Comparison of ENCODE assay signal across 23 mouse cellular contexts in genomic region chrX:14960294-14960693, GRCm38 (mm10).
DNase-seq lines count a peak whose midpoint lies in the region; ATAC-seq and TF ChIP-seq lines count a peak whose summit lies in the region.
"Had no signal": no experiment of that assay in that cellular context is flagged by ENCODE, and none has a peak within 500 bp of the region (broad histone marks: within the 10 kb centered on the region; RNA-seq: fewer than 3 reads in every experiment).

No protein-coding gene starts in this region.

- H3K27me3 ChIP-seq in kidney, adult 2 months (replicated peaks; ENCODE audit: control insufficient read depth, insufficient read depth, low read length), result no peaks in the 10 kb centered on the region
- no peaks in the 10 kb centered on the region for H3K27me3 ChIP-seq in liver, adult 2 months (ENCODE audit: control insufficient read depth, insufficient read depth, low read length)
- H3K27me3 ChIP-seq in lung, postnatal 0 days (replicated peaks; ENCODE audit: insufficient read depth, low read length), result no peaks in the 10 kb centered on the region
- H3K27me3 ChIP-seq: embryonic facial prominence, embryonic 13.5 days; embryonic facial prominence, embryonic 15.5 days; forebrain, embryonic 12.5 days had no signal

- H3K4me3 ChIP-seq in kidney, adult 2 months (ENCODE audit: insufficient read depth, low read depth, low read length), result no peak overlapping the region
- H3K4me3 ChIP-seq in liver, adult 2 months (ENCODE audit: insufficient read depth, low read depth, low read length), result no peak overlapping the region
- no peak overlapping the region for H3K4me3 ChIP-seq in lung, postnatal 0 days (ENCODE audit: low read depth, low read length)
- H3K4me3 ChIP-seq: embryonic facial prominence, embryonic 13.5 days; embryonic facial prominence, embryonic 15.5 days; erythroblast, embryonic 14.5 days; forebrain, embryonic 10.5 days; forebrain, embryonic 12.5 days had no signal

- H3K9me3 ChIP-seq in lung, postnatal 0 days (ENCODE audit: low read length), result no peaks in the 10 kb centered on the region
- H3K9me3 ChIP-seq: embryonic facial prominence, embryonic 13.5 days; embryonic facial prominence, embryonic 15.5 days; forebrain, embryonic 10.5 days; forebrain, embryonic 12.5 days had no signal

- no peak for ATAC-seq in lung, postnatal 0 days
- ATAC-seq: forebrain, embryonic 14.5 days had no signal

- no peak for TF ChIP-seq CTCF in kidney, adult 2 months (conservative IDR thresholded peaks at IDR 0.05; ENCODE audit: insufficient read depth, insufficient read length, low read depth, low read length)
- no peak for TF ChIP-seq CTCF in liver, adult 2 months (IDR thresholded peaks at IDR 0.05; ENCODE audit: low read depth, low read length)
- TF ChIP-seq CTCF in lung, postnatal 0 days (IDR thresholded peaks at IDR 0.05), result no peak

- no peak for TF ChIP-seq EP300 in lung, postnatal 0 days (IDR thresholded peaks at IDR 0.05)

- no peak overlapping the region for H3K4me2 ChIP-seq in lung, postnatal 0 days (replicated peaks; ENCODE audit: low read depth, low read length)
- H3K4me2 ChIP-seq: embryonic facial prominence, embryonic 13.5 days; embryonic facial prominence, embryonic 15.5 days; forebrain, embryonic 12.5 days had no signal

- H3K27ac ChIP-seq in kidney, adult 2 months (ENCODE audit: insufficient read depth, low read depth, low read length), result no peak overlapping the region
- H3K27ac ChIP-seq in liver, adult 2 months (replicated peaks; ENCODE audit: insufficient read depth, low read depth, low read length), result peak overlapping the region; percentile 52
- H3K27ac ChIP-seq in lung, postnatal 0 days (ENCODE audit: low read length), result no peak overlapping the region
- H3K27ac ChIP-seq: embryonic facial prominence, embryonic 13.5 days; embryonic facial prominence, embryonic 15.5 days; forebrain, embryonic 10.5 days; forebrain, embryonic 12.5 days had no signal

- H3K79me2 ChIP-seq in liver, adult 2 months (ENCODE audit: control insufficient read depth, insufficient read depth, low read length), result no peaks in the 10 kb centered on the region

- H3K36me3 ChIP-seq in kidney, adult 2 months (ENCODE audit: control insufficient read depth, insufficient read depth, low read length), result no peaks in the 10 kb centered on the region
- no peaks in the 10 kb centered on the region for H3K36me3 ChIP-seq in liver, adult 2 months (ENCODE audit: control insufficient read depth, insufficient read depth, low read length)
- no peaks in the 10 kb centered on the region for H3K36me3 ChIP-seq in lung, postnatal 0 days (ENCODE audit: insufficient read depth, low read length)
- H3K36me3 ChIP-seq: embryonic facial prominence, embryonic 13.5 days; embryonic facial prominence, embryonic 15.5 days; forebrain, embryonic 10.5 days; forebrain, embryonic 12.5 days had no signal

- no peak for TF ChIP-seq POLR2A in kidney, adult 2 months (IDR thresholded peaks at IDR 0.05; ENCODE audit: low read depth, low read length)
- TF ChIP-seq POLR2A in liver, adult 2 months (IDR thresholded peaks at IDR 0.05; ENCODE audit: extremely low read depth, insufficient read depth, low read length), result no peak

- H3K4me1 ChIP-seq in kidney, adult 2 months (ENCODE audit: control insufficient read depth, insufficient read depth, low read length), result no peaks in the 10 kb centered on the region
- H3K4me1 ChIP-seq in liver, adult 2 months (ENCODE audit: control insufficient read depth, insufficient read depth, low read length), result peaks cover 9% of the 10 kb centered on the region; the same call in 1 of the 2 replicates
- H3K4me1 ChIP-seq in lung, postnatal 0 days (ENCODE audit: insufficient read depth, low read depth, low read length), result no peaks in the 10 kb centered on the region
- H3K4me1 ChIP-seq: embryonic facial prominence, embryonic 13.5 days; embryonic facial prominence, embryonic 15.5 days; forebrain, embryonic 10.5 days; forebrain, embryonic 12.5 days had no signal

- peak; percentile 16 for DNase-seq in kidney, adult 2 months
- no peak for DNase-seq in kidney, adult 18-20 months
- peak; percentile 95 for DNase-seq in liver, adult 2 months (ENCODE audit: extremely low read depth, low read depth, low spot score)
- DNase-seq in liver, result no peak
- peak; percentile 1 for DNase-seq in lung, postnatal 0 days (ENCODE audit: low spot score)
- no peak for DNase-seq in lung, postnatal 14 days
- no peak for DNase-seq in left cerebral cortex, adult 9 months (ENCODE audit: low spot score in 2 of 2)
- DNase-seq: adrenal gland, adult 2 months; adrenal gland, postnatal 10 days; adrenal gland, postnatal 25 days; cerebellum, adult 11 months; cerebellum, adult 18-20 months; cerebellum, adult 8-10 months; cerebellum, adult 9-11 months; cerebellum, postnatal 14 days; cerebellum, postnatal 36 days; embryo, embryonic 11 days had no signal

- H3K9ac ChIP-seq in liver, adult 2 months (ENCODE audit: low read depth, low read length), result no peak overlapping the region
- no peak overlapping the region for H3K9ac ChIP-seq in lung, postnatal 0 days (replicated peaks; ENCODE audit: low read depth)
- H3K9ac ChIP-seq: embryonic facial prominence, embryonic 13.5 days; embryonic facial prominence, embryonic 15.5 days; forebrain, embryonic 12.5 days had no signal

- 66% methylated on average over 2 of the region's 2 CpGs for WGBS in kidney, adult 2 months
- WGBS in liver, adult 2 months, result 22% methylated on average over 2 of the region's 2 CpGs
- 72% methylated on average over 2 of the region's 2 CpGs for WGBS in lung, postnatal 0 days

Comparison
In these comparisons a context has a peak if more than half of its experiments do, and no peak if none do; other contexts are left out.
1. DNase-seq: peak in kidney, adult 2 months (single experiment), liver, adult 2 months (single experiment) and lung, postnatal 0 days (single experiment); none in kidney, adult 18-20 months (single experiment), liver (single experiment), lung, postnatal 14 days (single experiment) and left cerebral cortex, adult 9 months (0 of 2).